Mouse (Mus musculus): ENCODE data around the gene Klf5. TPM values are rescaled to one million over a fixed set of nuclear protein-coding genes. Genes with fewer than 3 reads are reported as not detected.

The Klf5 gene
- polyA plus RNA-seq, 1 experiment: 145 TPM

DNA sequence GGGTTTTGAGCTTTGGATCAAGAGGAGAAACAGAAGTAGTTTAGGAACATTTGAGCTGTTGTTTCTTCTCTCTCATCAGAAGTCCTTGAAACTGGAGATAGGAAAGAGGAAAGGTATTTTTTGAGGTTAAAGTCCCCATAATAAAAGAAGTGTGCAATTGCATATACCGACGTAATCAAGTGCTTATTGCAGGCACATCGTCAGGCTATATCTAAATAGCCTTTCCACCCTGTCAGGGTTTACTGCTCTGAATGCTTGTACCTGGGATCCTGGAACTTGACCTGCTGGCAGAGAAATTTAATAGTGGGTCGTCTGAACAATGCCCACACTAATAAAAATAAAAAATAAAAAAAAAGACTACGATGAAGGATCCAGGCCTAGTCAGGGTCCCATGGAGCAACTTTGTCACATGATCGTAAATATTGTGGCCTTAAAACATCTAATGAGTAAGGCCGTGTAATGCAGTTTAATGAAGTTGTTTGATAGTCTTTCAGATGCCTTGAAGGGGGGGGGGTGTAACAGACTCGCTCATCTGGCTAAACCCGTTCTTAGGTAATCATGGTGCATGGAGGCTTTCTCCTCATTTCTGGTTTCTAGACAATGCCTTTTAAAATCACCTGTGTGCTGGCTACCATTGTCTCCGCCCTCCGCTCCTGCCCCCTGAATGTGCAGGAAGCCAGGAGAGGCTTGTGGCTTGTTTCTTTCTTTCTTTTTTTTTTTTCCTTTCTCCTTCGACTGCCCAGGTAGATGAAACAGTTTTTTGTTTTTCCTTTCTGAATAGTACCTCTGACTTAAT is 6.7 kb downstream of the Klf5 start:
- no peak for DNase-seq (ENCODE audit: low read depth, low spot score)
- WGBS: 34% methylated on average over 12 of the region's 12 CpGs

GRCm38 (mm10) chr14:99306410-99306809 is 7.9 kb downstream of the Klf5 start:
- DNase-seq (ENCODE audit: low read depth, low spot score): no peak
- 42% methylated on average over 7 of the region's 7 CpGs for WGBS

DNA sequence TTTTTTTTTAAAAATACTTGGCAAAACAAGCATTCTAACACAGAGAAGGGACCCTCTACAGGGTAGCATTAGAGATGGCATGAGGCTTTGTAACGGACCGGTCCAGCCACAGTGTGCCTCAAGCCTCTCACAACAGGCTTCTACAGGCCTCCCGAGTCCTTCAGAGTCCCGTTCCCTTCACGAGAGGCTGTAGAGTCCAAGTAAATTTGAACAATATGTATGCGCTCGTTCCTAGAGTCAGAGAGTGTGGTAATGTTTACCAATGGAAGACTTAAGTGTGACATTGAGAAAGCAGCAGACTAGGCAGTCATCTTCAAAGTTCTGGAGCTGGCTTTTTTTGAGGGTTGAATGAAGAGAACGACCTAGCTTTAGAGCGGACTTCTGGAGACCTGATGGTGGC is 11.1 kb downstream of the Klf5 start:
- WGBS: 37% methylated on average over 9 of the region's 9 CpGs
- DNase-seq (ENCODE audit: low read depth, low spot score): no peak

DNA sequence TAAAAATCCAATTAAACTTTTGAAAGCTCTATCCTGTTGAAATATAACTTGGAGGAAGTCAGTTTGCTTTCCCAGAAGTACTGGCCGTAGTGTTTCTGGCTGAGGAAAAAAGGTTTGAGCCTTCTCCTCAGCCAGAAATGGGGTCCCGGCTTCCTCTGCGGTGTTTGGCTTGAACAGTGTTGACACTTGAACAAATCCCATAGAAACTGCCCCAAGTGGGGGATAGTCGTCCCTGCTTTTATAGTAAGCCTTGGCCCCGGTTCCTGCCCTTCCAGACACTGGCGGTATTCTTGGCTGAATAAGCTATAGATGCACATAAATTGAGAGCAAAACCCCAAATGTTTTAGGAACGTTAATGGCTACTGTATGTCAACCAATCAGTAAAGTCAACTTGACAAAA is 11.9 kb downstream of the Klf5 start:
- DNase-seq (ENCODE audit: low read depth, low spot score): no peak
- WGBS: 23% methylated on average over 7 of the region's 7 CpGs

- no peak for DNase-seq (ENCODE audit: low read depth, low spot score)
- 87% methylated on average over 24 of the region's 24 CpGs for WGBS
These were observed 14.6 kb downstream of the Klf5 start for GRCm38 (mm10) chr14:99313062-99313461.

DNA sequence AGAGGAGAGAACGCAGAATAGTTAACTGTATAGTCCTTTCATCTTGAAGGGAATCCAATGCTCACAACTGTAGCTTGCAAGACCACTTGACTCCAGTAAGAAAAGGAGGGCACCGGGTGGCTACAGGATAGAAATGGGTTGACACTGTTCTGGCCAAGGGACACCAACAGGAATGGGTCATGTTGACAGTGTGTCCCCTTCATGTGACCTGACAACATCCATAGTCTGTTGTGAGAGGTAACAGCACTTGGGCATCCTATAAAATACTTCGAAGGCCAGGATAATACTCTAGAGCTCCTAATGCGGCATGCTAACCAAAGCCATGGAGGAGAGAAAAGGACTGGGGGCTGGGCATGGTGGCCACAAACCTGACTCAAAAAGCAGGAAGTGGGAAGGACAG is 17.8 kb downstream of the Klf5 start:
- no peak for DNase-seq (ENCODE audit: low read depth, low spot score)
- WGBS: 75% methylated on average over 4 of the region's 4 CpGs

- no peak for DNase-seq (ENCODE audit: low read depth, low spot score)
- WGBS: 75% methylated on average over 5 of the region's 5 CpGs
These were observed 22.2 kb downstream of the Klf5 start for GRCm38 (mm10) chr14:99320736-99321135.

- 93% methylated on average over 10 of the region's 10 CpGs for WGBS
- no peak for DNase-seq (ENCODE audit: low read depth, low spot score)
These were observed 24.9 kb downstream of the Klf5 start for GRCm38 (mm10) chr14:99323376-99323775.

- DNase-seq (ENCODE audit: low read depth, low spot score): no peak
- 84% methylated on average over 4 of the region's 4 CpGs for WGBS
These were observed 26.0 kb downstream of the Klf5 start for GRCm38 (mm10) chr14:99324523-99324922.

DNA sequence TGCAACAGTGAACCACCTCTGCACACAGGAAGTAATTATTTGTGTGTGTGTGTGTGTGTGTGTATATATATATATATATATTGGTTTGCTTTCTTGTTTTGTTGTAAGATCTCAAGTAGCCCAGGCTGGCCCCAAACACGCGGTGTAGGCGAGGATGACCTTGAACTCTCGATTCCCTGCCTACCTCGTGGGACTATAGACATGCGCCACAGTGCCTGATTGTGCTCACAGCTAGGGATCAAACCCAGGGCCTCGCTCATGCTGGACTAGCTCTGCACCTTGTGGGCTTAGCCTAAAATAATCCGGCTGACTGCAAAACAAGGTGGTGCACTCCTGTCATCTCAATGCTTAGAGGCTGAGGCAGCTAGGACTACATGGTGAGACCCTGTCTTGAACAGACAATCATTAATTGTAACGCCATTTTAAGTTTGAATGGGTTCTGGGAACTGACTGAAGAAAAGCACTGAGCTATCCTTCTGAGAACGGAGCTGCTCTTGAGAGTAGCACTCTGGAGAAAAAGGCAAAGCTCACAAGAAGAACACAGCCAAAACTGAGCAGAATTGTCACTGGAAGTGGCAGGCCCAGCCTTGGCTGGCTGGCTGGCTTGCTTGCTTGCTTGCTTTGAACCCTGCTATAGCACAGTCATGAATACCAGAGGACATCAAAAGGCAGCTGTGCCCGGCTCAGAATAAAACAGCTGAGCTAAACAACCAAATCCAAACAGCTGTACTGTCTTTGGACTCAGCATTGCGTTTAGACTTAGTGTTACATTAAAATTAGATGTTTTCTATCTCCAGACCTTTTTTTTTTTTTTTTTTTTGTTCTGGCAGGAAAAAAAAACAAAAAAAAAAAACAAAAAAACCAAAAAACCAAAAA is 27.3 kb downstream of the Klf5 start:
- WGBS: 89% methylated on average over 12 of the region's 12 CpGs

DNA sequence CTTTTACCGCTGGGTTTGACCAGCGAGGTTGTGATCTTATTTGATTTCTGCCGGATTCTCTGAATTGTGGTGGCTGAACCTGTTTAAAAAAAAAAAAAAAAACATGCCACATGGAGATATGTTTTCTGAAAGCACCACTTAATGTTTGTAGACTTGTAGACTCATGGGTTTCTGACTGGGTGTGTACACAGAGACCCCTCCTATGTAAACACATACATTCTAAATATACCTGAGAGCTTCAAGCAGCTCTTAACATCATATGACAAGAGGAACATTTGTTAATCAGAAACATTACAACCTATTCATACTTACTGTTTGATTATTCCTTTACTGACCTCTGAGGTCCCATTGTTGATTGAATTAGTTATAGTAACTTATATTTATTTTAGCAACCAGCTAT is 38.1 kb downstream of the Klf5 start:
- DNase-seq (ENCODE audit: low read depth, low spot score): no peak
- WGBS: 90% methylated on average over 3 of the region's 3 CpGs

More for the DNA sequence above, 27.3 kb downstream of the Klf5 start:
- DNase-seq (ENCODE audit: low read depth, low spot score): no peak

- DNase-seq (ENCODE audit: low read depth, low spot score): no peak
- WGBS: 45% methylated on average over 8 of the region's 8 CpGs
These were observed 40.5 kb downstream of the Klf5 start for GRCm38 (mm10) chr14:99339021-99339420.

DNA sequence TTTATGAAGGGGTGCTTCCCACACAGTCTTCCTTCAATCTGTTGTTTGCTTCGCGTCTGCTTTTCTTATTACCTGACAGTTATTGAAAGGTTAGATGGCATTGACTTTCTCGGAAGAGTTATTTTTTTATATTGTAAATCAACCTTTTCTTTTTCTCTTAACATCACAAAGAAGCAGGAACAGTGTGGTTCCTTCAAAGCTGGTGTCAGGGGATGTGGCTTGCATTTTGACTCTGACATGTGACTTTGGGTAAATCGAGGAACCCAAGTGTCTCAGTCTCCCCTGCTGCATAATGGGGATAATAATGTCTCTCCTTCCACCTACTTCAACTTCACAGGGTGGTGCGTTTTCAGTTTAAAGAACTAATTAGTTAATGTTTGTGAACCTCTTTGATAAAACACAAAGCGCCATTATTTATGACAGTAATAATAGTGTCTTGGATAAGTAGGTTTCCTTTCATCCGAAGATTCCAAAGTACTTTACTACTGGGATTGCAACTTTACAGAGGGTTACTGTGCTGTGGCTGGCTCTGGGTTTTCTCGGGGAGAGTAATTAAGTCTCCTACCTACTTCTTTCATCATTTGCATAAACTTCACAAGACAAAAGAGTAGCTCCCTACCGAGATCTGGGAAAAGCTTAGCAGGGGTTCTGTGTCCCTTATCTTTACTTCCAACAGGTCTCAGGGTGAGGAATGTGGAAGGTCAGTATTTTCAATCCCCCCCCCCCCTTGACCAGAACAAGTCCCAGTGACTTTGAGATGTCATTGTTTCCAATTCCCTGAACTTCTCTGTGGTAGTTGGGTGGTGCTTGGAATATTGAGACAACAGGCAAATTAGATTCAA is 41.4 kb downstream of the Klf5 start:
- WGBS: 24% methylated on average over 9 of the region's 9 CpGs
- DNase-seq (ENCODE audit: low read depth, low spot score): no peak

GRCm38 (mm10) chr14:99340703-99341102 is 42.2 kb downstream of the Klf5 start:
- 85% methylated on average over 1 of the region's 1 CpGs for WGBS
- DNase-seq (ENCODE audit: low read depth, low spot score): no peak

- DNase-seq (ENCODE audit: low read depth, low spot score): no peak
- 67% methylated on average over 13 of the region's 13 CpGs for WGBS
These were observed 49.8 kb downstream of the Klf5 start for GRCm38 (mm10) chr14:99348175-99348764.

DNA sequence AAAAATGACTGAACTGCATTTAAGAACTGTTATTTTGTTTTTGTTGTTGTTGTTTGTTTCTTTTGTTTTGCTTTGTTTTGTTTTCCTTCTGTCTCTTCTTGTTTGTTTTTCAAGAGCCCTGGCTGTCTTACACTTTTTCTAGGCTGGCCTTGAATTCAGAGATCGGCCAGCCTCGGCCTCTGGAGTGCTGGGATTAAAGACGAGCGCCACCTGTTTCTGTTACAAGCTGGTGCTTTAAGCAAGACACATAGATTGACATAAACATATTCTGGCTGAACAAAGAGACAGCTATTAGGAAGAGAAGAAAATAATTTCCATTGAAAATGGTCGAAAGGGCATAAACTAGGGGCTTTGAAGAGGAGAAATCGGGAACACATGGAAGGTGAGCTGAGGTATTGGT is 51.1 kb downstream of the Klf5 start:
- WGBS: 93% methylated on average over 6 of the region's 6 CpGs
- no peak for DNase-seq (ENCODE audit: low read depth, low spot score)

- 80% methylated on average over 4 of the region's 4 CpGs for WGBS
- DNase-seq (ENCODE audit: low read depth, low spot score): no peak
These were observed 54.5 kb downstream of the Klf5 start for GRCm38 (mm10) chr14:99352989-99353388.

DNA sequence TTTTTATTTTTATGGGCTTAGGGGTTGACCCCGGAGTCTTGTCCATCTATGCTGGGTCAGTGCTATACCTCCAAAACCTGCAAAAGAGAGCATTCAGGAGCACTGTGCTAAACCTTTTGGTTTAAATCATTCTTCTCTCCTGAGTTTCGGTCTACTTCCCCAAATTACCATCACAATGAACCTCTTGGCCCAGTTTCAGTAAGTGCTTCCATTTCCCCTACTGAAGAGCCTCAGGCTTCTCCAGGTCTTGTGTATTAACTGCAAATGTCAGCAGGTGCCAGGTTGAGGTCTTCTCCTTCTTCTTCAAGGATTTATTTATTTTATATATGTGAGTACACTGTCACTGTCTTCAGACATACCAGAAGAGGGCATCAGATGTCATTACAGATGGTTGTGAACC is 55.6 kb downstream of the Klf5 start:
- no peak for DNase-seq (ENCODE audit: low read depth, low spot score)
- 87% methylated on average over 2 of the region's 2 CpGs for WGBS

DNA sequence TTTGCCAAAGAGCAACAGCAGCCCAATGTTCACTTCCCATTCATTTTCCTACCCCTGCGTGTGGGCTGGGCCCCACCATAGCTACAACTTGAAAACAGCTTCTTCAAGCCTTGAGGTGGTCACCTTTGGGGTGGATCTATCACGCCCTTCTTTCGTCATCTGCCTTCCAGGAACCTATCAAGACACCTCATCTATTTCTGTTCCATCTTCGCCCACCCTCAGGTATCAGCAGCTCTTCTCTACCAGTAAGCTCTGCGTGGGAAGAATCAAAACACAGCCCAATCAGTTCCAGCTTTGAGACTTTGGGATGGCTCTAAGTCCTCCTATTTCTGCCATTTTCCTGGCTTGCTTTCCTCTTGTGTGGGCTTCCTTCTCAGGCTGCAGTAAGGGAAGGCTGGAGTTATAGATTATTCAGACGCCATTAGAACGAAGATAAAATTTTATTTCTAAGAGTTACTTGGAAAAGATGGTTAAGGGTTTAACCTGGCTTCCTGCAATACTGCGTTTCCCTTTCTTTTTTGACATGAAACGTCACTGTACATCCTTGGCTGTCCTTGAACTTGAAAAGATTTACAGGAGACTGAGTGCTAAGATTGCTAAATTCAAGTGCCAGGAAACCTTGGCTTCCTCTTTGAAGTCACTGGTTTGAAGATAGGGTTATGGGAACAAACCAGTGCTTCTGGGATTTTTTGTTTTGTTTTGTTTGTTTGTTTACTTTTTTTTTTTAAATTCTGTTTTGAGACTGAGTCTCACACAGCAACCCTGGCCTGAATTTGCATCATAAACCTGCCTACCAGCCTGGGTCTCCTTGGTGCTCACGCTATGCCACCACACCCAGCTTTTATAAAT is 56.5 kb downstream of the Klf5 start:
- no peak for DNase-seq (ENCODE audit: low read depth, low spot score)
- WGBS: 93% methylated on average over 10 of the region's 10 CpGs

Measured in large intestine, adult 2 months (tissue).